Mouse (Mus musculus) cortical plate, adult 2 months (tissue): Measurements from ENCODE around the gene Fastkd3.

Experiments used
- CTCF ChIP-seq: fragments of 200-500 bp; IDR thresholded peaks from 2 replicates; pipeline ENCODE4 v1.5.1; 2011; ENCODE audit warnings: mild to moderate bottlenecking, control low read depth, low read length; ENCODE audit not compliant: insufficient read depth; ENCODE audit errors: extremely low read depth
- POLR2A ChIP-seq: fragments of 200-500 bp; IDR thresholded peaks from 2 replicates; pipeline ENCODE4 v1.6.1; 2011; ENCODE audit warnings: mild to moderate bottlenecking, low read length, control low read depth; ENCODE audit not compliant: insufficient read depth; ENCODE audit errors: extremely low read depth

GRCm38 (mm10) chr13:68577945-68578344 lies 4.1 kb upstream of the Fastkd3 start:
- TF ChIP-seq CTCF (no peak), POLR2A (no peak)
